In genomic region chr1:152006529-152006928, GRCm38 (mm10) we compare ENCODE assay signal across 9 mouse cellular contexts.
"Had no signal": no experiment of that assay in that cellular context is flagged by ENCODE, and none has a peak within 500 bp of the region (broad histone marks: within the 10 kb centered on the region; RNA-seq: fewer than 3 reads in every experiment).

No protein-coding gene starts in this region.

- DNase-seq: kidney, adult 18-20 months; kidney, adult 9 months; kidney, postnatal 14 days; layer of hippocampus, adult 9-11 months; liver; lung, adult 18-20 months; lung, postnatal 10 days; lung, postnatal 36 days; midbrain, embryonic 14.5 days had no signal
